Mouse (Mus musculus): ENCODE measurements at regions not wholly inside any gene's neighbourhood (a gene's known extent, or its start where the extent isn't known, plus 50 kb on each side); places are given as distances from the start of the nearest gene placed in this dataset.
A peak's percentile ranks its signal among the peaks of the same experiment; 100 is the strongest.

GRCm38 (mm10) chr15:67388514-67388913, 887.8 kb upstream of the Lrrc6 start:
- no peaks in the 10 kb centered on the region for H3K4me1 ChIP-seq (replicated peaks)
- WGBS, result 84% methylated on average over 8 of the region's 8 CpGs
- no peak overlapping the region for H3K4me2 ChIP-seq
- H3K36me3 ChIP-seq, result no peaks in the 10 kb centered on the region
- H3K4me3 ChIP-seq (replicated peaks), result no peak overlapping the region
- no peaks in the 10 kb centered on the region for H3K27me3 ChIP-seq
- H3K27ac ChIP-seq, result no peak overlapping the region
- H3K9ac ChIP-seq (replicated peaks), result no peak overlapping the region
- no peaks in the 10 kb centered on the region for H3K9me3 ChIP-seq
- no peak for ATAC-seq (ENCODE audit: insufficient number of reproducible peaks, insufficient read depth, low FRiP score, low TSS enrichment, low read depth)

- ATAC-seq (ENCODE audit: insufficient number of reproducible peaks, insufficient read depth, low FRiP score, low TSS enrichment, low read depth), result no peak
- H3K9me3 ChIP-seq, result no peaks in the 10 kb centered on the region
Observed at GRCm38 (mm10) chr15:67386896-67387295, 886.2 kb upstream of the Lrrc6 start.

GRCm38 (mm10) chr15:67373599-67373998, 872.9 kb upstream of the Lrrc6 start:
- Histone ChIP-seq H3K4me3 (replicated peaks) (no peak overlapping the region), H3K27me3 (no peaks in the 10 kb centered on the region), H3K27ac (0 out of 2 replicates have a peak overlapping the region, but pooled peaks have one; percentile 42), H3K9me3 (no peaks in the 10 kb centered on the region), H3K4me1 (replicated peaks) (peaks cover 8% of the 10 kb centered on the region), H3K9ac (replicated peaks) (no peak overlapping the region), H3K36me3 (no peaks in the 10 kb centered on the region), H3K4me2 (no peak overlapping the region)
- ATAC-seq (ENCODE audit: insufficient number of reproducible peaks, insufficient read depth, low FRiP score, low TSS enrichment, low read depth), result no peak; the same call in 1 of the 2 replicates
- WGBS, result 40% methylated on average over 4 of the region's 4 CpGs

More at GRCm38 (mm10) chr15:67386896-67387295, 886.2 kb upstream of the Lrrc6 start:
- no peaks in the 10 kb centered on the region for H3K36me3 ChIP-seq
- no peak overlapping the region for H3K4me2 ChIP-seq
- no peak overlapping the region for H3K4me3 ChIP-seq (replicated peaks)
- H3K27me3 ChIP-seq, result no peaks in the 10 kb centered on the region
- no peak overlapping the region for H3K27ac ChIP-seq
- no peaks in the 10 kb centered on the region for H3K4me1 ChIP-seq (replicated peaks)
- no peak overlapping the region for H3K9ac ChIP-seq (replicated peaks)

- Histone ChIP-seq H3K4me2 (no peak overlapping the region), H3K9ac (replicated peaks) (no peak overlapping the region), H3K36me3 (no peaks in the 10 kb centered on the region), H3K9me3 (no peaks in the 10 kb centered on the region), H3K27me3 (no peaks in the 10 kb centered on the region), H3K4me3 (replicated peaks) (no peak overlapping the region), H3K27ac (peak overlapping the region; percentile 42; the same call in 1 of the 2 replicates), H3K4me1 (replicated peaks) (peaks cover 8% of the 10 kb centered on the region)
- WGBS, result 50% methylated on average over 8 of the region's 8 CpGs
- no peak for ATAC-seq (ENCODE audit: insufficient number of reproducible peaks, insufficient read depth, low FRiP score, low TSS enrichment, low read depth)
Observed at GRCm38 (mm10) chr15:67373030-67373429, 872.3 kb upstream of the Lrrc6 start.

- Histone ChIP-seq H3K4me3 (replicated peaks) (no peak overlapping the region), H3K9me3 (no peaks in the 10 kb centered on the region), H3K9ac (replicated peaks) (no peak overlapping the region), H3K27ac (no peak overlapping the region), H3K27me3 (no peaks in the 10 kb centered on the region), H3K36me3 (no peaks in the 10 kb centered on the region), H3K4me2 (no peak overlapping the region), H3K4me1 (replicated peaks) (peaks cover 32% of the 10 kb centered on the region)
- WGBS, result 55% methylated on average over 4 of the region's 4 CpGs
- ATAC-seq (ENCODE audit: insufficient number of reproducible peaks, insufficient read depth, low FRiP score, low TSS enrichment, low read depth), result no peak
Observed at GRCm38 (mm10) chr15:67364099-67364756, 863.5 kb upstream of the Lrrc6 start.

GRCm38 (mm10) chr15:67361012-67361571, 860.4 kb upstream of the Lrrc6 start:
- Histone ChIP-seq H3K36me3 (no peaks in the 10 kb centered on the region), H3K27ac (peak overlapping the region; percentile 88), H3K4me1 (replicated peaks) (peaks cover 36% of the 10 kb centered on the region), H3K9me3 (no peaks in the 10 kb centered on the region), H3K27me3 (no peaks in the 10 kb centered on the region), H3K4me2 (no peak overlapping the region), H3K4me3 (replicated peaks) (no peak overlapping the region), H3K9ac (replicated peaks) (no peak overlapping the region)
- WGBS, result 3% methylated on average over 1 of the region's 1 CpGs
- peak; percentile 83 for ATAC-seq (ENCODE audit: insufficient number of reproducible peaks, insufficient read depth, low FRiP score, low TSS enrichment, low read depth)

GRCm38 (mm10) chr15:67357867-67358266, 857.2 kb upstream of the Lrrc6 start:
- ATAC-seq (ENCODE audit: insufficient number of reproducible peaks, insufficient read depth, low FRiP score, low TSS enrichment, low read depth), result no peak
- no peaks in the 10 kb centered on the region for H3K36me3 ChIP-seq
- H3K4me2 ChIP-seq, result no peak overlapping the region
- no peaks in the 10 kb centered on the region for H3K27me3 ChIP-seq
- H3K4me3 ChIP-seq (replicated peaks), result no peak overlapping the region
- H3K4me1 ChIP-seq (replicated peaks), result peaks cover 29% of the 10 kb centered on the region
- WGBS, result 86% methylated on average over 3 of the region's 3 CpGs
- H3K9me3 ChIP-seq, result no peaks in the 10 kb centered on the region
- H3K27ac ChIP-seq, result no peak overlapping the region
- H3K9ac ChIP-seq (replicated peaks), result no peak overlapping the region

- Histone ChIP-seq H3K4me2 (no peak overlapping the region), H3K9me3 (no peaks in the 10 kb centered on the region), H3K4me3 (replicated peaks) (no peak overlapping the region), H3K36me3 (no peaks in the 10 kb centered on the region), H3K9ac (replicated peaks) (no peak overlapping the region), H3K4me1 (replicated peaks) (peaks cover 10% of the 10 kb centered on the region), H3K27me3 (no peaks in the 10 kb centered on the region), H3K27ac (no peak overlapping the region)
- no peak for ATAC-seq (ENCODE audit: insufficient number of reproducible peaks, insufficient read depth, low FRiP score, low TSS enrichment, low read depth)
Observed at GRCm38 (mm10) chr15:67355334-67355733, 854.6 kb upstream of the Lrrc6 start.

- no peak for ATAC-seq (ENCODE audit: insufficient number of reproducible peaks, insufficient read depth, low FRiP score, low TSS enrichment, low read depth)
Observed at GRCm38 (mm10) chr15:67354598-67355159, 854.0 kb upstream of the Lrrc6 start.

GRCm38 (mm10) chr15:67349501-67349900, 848.8 kb upstream of the Lrrc6 start:
- H3K27ac ChIP-seq, result no peak overlapping the region
- WGBS, result 77% methylated on average over 4 of the region's 4 CpGs
- ATAC-seq (ENCODE audit: insufficient number of reproducible peaks, insufficient read depth, low FRiP score, low TSS enrichment, low read depth), result no peak
- H3K4me3 ChIP-seq (replicated peaks), result no peak overlapping the region
- H3K9me3 ChIP-seq, result no peaks in the 10 kb centered on the region
- H3K27me3 ChIP-seq, result no peaks in the 10 kb centered on the region
- H3K36me3 ChIP-seq, result no peaks in the 10 kb centered on the region
- no peak overlapping the region for H3K9ac ChIP-seq (replicated peaks)
- no peaks in the 10 kb centered on the region for H3K4me1 ChIP-seq (replicated peaks)
- H3K4me2 ChIP-seq, result no peak overlapping the region

More at GRCm38 (mm10) chr15:67354598-67355159, 854.0 kb upstream of the Lrrc6 start:
- Histone ChIP-seq H3K27me3 (no peaks in the 10 kb centered on the region), H3K9me3 (no peaks in the 10 kb centered on the region), H3K36me3 (no peaks in the 10 kb centered on the region), H3K27ac (no peak overlapping the region), H3K4me1 (replicated peaks) (0 out of 2 replicates have a peak, but pooled peaks cover 4% of the 10 kb centered on the region), H3K4me3 (replicated peaks) (no peak overlapping the region), H3K4me2 (no peak overlapping the region), H3K9ac (replicated peaks) (no peak overlapping the region)

- 84% methylated on average over 7 of the region's 7 CpGs for WGBS
- H3K27ac ChIP-seq, result no peak overlapping the region
- no peak for ATAC-seq (ENCODE audit: insufficient number of reproducible peaks, insufficient read depth, low FRiP score, low TSS enrichment, low read depth)
- H3K9me3 ChIP-seq, result no peaks in the 10 kb centered on the region
- H3K4me3 ChIP-seq (replicated peaks), result no peak overlapping the region
- no peaks in the 10 kb centered on the region for H3K27me3 ChIP-seq
- no peaks in the 10 kb centered on the region for H3K36me3 ChIP-seq
- H3K4me2 ChIP-seq, result no peak overlapping the region
- no peaks in the 10 kb centered on the region for H3K4me1 ChIP-seq (replicated peaks)
- H3K9ac ChIP-seq (replicated peaks), result no peak overlapping the region
Observed at GRCm38 (mm10) chr15:67345179-67346148, 844.8 kb upstream of the Lrrc6 start.
